Mouse (Mus musculus) kidney, postnatal 0 days (tissue): ENCODE results near the gene Spn. TPM values are rescaled to one million over a fixed set of nuclear protein-coding genes. Genes with fewer than 3 reads are reported as not detected.

ENCODE experiments used
- ATAC-seq: fragments of 200-750 bp; cut with Nextera tagmentation; replicated peaks from 2 replicates; pipeline ENCODE4 v1.8.0; 2017; ENCODE audit warnings: low read depth, moderate number of reproducible peaks, moderate TSS enrichment, moderate library complexity; ENCODE audit not compliant: low FRiP score
- DNase-seq: peaks from one replicate; pipeline ENCODE4 v3.0.0-alpha.2; 2016; ENCODE audit warnings: low spot score
- H3K27ac ChIP-seq: fragments of 300-500 bp; sonication (generic); 2 replicates; pipeline ENCODE4 v1.5.1; 2014; ENCODE audit warnings: mild to moderate bottlenecking
- H3K27me3 ChIP-seq: fragments of 300-500 bp; sonication (generic); 2 replicates; pipeline ENCODE4 v1.6.1; 2014; ENCODE audit warnings: low read length, mixed read lengths; ENCODE audit not compliant: insufficient read depth
- H3K36me3 ChIP-seq: fragments of 300-500 bp; sonication (generic); 2 replicates; pipeline ENCODE4 v1.6.1; 2014; ENCODE audit warnings: low read length, mixed read lengths; ENCODE audit not compliant: insufficient read depth
- H3K4me1 ChIP-seq: fragments of 300-500 bp; sonication (generic); replicated peaks from 2 replicates; pipeline ENCODE4 v1.6.1; 2014; ENCODE audit warnings: antibody characterized with exemption, low read length, mixed read lengths; ENCODE audit not compliant: insufficient read depth
- H3K4me2 ChIP-seq: fragments of 300-500 bp; sonication (generic); 2 replicates; pipeline ENCODE4 v1.6.1; 2014; ENCODE audit warnings: mild to moderate bottlenecking, low read length, moderate library complexity, mixed read lengths
- H3K4me3 ChIP-seq: fragments of 300-500 bp; sonication (generic); replicated peaks from 2 replicates; pipeline ENCODE4 v1.5.1; 2014; ENCODE audit warnings: low read depth, low read length
- H3K9ac ChIP-seq: fragments of 300-500 bp; sonication (generic); 2 replicates; pipeline ENCODE4 v1.6.1; 2014; ENCODE audit warnings: low read depth, low read length
- H3K9me3 ChIP-seq: fragments of 300-500 bp; sonication (generic); replicated peaks from 2 replicates; pipeline ENCODE4 v1.6.1; 2016; ENCODE audit warnings: low read length, inconsistent platforms, mixed read lengths
- CTCF ChIP-seq: IDR thresholded peaks from 2 replicates; pipeline ENCODE4 v1.5.1; 2016; ENCODE audit warnings: antibody characterized with exemption, low read depth, mild to moderate bottlenecking, moderate library complexity
- WGBS: fragments of 180-500 bp; shearing (Covaris S2); extraction: QIAGEN DNeasy Blood & Tissue Kit; methylation state at CpG from one replicate; pipeline ENCODE4 v1.1.7; 2014; 5-methylcytosine and 5-hydroxymethylcytosine counted together
- polyA plus RNA-seq: library from polyadenylated mRNA; unstranded; fragments of >200 nt; fragmentation: Nextera tagmentation; extraction: Ambion mirVana; gene quantifications from 2 replicates; pipeline ENCODE4 v1.2.1, GENCODE M21; 2015

The Spn gene
- polyA plus RNA-seq, 1 experiment from 2014 or later, result 0.33 TPM

DNA sequence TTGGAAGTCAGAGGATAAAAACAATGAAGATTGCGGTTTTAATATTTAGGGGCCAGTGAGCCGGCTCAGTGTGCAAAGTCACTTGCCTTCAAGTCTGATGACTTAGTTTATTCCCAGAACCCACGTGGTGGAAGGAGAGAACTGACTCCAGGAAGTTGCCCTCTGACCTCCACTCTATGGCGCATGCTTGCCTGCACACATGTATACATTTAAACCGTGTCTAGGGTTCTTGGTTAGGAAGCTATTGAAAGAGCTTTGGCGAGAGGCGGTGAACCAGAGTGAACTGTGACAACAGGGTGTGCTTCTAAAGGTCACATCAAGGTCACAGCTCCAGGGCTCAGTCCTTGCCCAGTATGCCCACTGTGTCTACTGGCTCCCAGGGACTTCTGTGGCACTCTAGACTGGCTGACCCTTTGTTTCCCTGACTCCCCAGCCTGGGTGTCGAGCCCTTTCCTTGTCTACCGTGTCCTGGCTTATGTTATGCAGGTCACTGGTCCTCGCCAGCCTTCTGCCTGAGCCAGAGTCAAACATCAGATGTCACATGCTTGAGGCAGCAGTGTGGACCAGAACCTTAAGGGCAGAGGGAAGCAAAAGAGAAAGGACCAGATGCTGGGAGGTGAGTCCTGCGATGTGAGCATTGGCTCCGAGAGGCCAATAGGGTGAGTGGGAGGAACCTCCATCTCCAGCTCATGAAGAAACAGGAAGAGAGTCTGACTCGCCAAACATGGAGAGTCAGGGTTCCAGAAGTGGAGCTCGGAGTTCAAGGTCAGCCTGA, 18.8 kb downstream of the Spn start:
- peak overlapping the region; percentile 55 for H3K27ac ChIP-seq
- WGBS, result 49% methylated on average over 14 of the region's 14 CpGs
- no peaks in the 10 kb centered on the region for H3K36me3 ChIP-seq
- no peak for TF ChIP-seq CTCF
- DNase-seq, result no peak
- no peaks in the 10 kb centered on the region for H3K27me3 ChIP-seq
- H3K4me1 ChIP-seq, result peaks cover 21% of the 10 kb centered on the region
- no peak overlapping the region for H3K4me3 ChIP-seq
- no peak for ATAC-seq
- no peak overlapping the region for H3K9ac ChIP-seq
- no peaks in the 10 kb centered on the region for H3K9me3 ChIP-seq
- no peak overlapping the region for H3K4me2 ChIP-seq

DNA sequence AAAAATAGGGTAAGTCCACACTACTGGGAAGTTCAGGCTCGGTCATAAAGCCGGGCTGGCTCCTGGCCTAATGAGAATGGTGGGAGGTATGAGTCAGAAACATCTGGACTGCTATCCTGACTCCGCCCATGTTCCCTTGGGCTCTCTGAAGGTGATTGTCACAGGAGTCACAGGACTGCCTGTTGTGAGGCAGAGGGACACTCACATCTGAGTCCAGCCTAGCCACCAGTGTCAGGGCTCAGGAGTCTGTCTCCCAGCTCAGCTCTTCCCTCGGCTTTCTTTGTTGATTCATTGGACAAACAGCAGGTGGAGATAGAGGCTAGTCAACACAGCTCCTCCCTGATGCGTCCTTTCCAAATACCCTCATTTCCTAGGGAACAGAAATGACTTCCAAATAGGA, 19.7 kb downstream of the Spn start:
- Histone ChIP-seq H3K27ac (peak overlapping the region; percentile 55; the same call in 1 of the 2 replicates), H3K4me3 (no peak overlapping the region), H3K4me1 (peaks cover 21% of the 10 kb centered on the region), H3K36me3 (no peaks in the 10 kb centered on the region), H3K27me3 (no peaks in the 10 kb centered on the region), H3K4me2 (no peak overlapping the region), H3K9me3 (no peaks in the 10 kb centered on the region), H3K9ac (no peak overlapping the region)
- ATAC-seq (peak; percentile 33), DNase-seq (peak; percentile 71)
- 26% methylated on average over 5 of the region's 5 CpGs for WGBS
- TF ChIP-seq CTCF, result peak; percentile 62

DNA sequence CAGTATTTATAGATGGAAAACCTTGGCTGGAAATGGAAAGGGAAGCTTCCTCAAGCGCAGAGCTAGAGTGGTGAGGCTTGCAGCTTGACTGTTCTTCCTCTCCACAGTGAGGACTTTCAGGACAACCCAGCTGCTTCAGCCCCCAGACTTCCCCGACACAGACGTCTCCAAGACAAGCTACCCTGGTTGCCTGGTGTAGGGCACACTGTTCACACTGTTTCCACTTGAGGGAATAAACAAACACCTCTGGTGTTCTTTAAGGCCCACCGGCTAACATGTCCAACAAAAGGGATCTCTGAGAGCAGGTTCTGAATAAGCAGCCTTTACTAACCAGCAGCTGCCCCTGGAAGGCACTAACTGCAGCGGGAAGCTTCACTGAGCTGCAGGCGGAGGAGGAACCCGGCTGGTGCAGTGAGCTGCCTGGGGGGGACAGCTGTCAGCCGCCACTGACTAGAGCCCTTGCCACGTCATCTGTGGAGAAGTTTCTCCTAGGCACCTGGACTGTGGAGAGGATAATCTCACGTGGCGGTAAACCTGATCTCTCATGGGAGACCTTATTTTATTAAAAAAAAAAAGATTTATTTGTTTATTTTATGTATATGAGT, 21.2 kb downstream of the Spn start:
- 41% methylated on average over 11 of the region's 11 CpGs for WGBS

GRCm38 (mm10) chr7:127114920-127115319, 22.7 kb downstream of the Spn start:
- no peak for DNase-seq
- WGBS, result 74% methylated on average over 11 of the region's 11 CpGs
- H3K4me2 ChIP-seq, result no peak overlapping the region
- ATAC-seq, result no peak
- H3K27ac ChIP-seq, result no peak overlapping the region
- TF ChIP-seq CTCF, result no peak
- H3K36me3 ChIP-seq, result no peaks in the 10 kb centered on the region
- no peak overlapping the region for H3K9ac ChIP-seq
- H3K27me3 ChIP-seq, result no peaks in the 10 kb centered on the region
- peaks cover 19% of the 10 kb centered on the region for H3K4me1 ChIP-seq
- H3K4me3 ChIP-seq, result no peak overlapping the region
- H3K9me3 ChIP-seq, result no peaks in the 10 kb centered on the region

More for the DNA sequence above, 21.2 kb downstream of the Spn start:
- peak; percentile 60 for DNase-seq
- H3K27ac ChIP-seq, result peak overlapping the region; percentile 37; the same call in 1 of the 2 replicates
- no peaks in the 10 kb centered on the region for H3K27me3 ChIP-seq
- ATAC-seq, result no peak
- H3K9me3 ChIP-seq, result no peaks in the 10 kb centered on the region
- H3K4me2 ChIP-seq, result no peak overlapping the region
- no peak overlapping the region for H3K9ac ChIP-seq
- TF ChIP-seq CTCF, result no peak
- peaks cover 19% of the 10 kb centered on the region for H3K4me1 ChIP-seq
- H3K36me3 ChIP-seq, result no peaks in the 10 kb centered on the region
- no peak overlapping the region for H3K4me3 ChIP-seq

DNA sequence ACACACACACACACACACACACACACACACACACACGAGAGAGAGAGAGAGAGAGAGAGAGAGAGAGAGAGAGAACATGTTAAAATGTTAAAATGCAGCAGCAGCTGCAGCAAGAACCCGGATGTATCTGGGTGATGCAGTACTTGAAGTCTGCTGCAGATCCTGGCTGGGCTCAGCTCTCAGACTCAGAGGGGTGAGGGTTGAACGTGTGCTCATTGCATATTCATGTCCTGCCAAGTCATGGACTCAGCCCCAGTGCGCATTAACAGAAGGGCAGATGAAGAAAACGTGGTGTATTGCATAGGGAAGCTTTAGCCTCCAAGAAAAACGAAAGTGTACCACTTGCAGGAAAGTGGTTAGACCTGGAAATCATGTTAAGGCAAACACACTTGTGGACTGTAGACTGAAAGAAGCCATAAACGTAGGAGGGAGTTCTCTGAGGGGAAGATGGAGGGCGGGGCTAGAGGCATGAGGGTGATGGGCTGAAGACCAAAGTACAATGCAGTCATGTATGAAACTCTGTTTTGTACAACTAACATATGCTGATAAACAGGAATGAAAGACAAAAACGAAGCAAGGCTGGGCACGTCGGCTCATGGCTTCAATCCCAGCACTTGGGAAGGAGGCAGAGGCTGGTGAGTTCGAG, 23.9 kb downstream of the Spn start:
- no peak overlapping the region for H3K9ac ChIP-seq
- DNase-seq (peak; percentile 45), ATAC-seq (peak; percentile 19; the same call in 1 of the 2 replicates)
- H3K27me3 ChIP-seq, result no peaks in the 10 kb centered on the region
- H3K36me3 ChIP-seq, result no peaks in the 10 kb centered on the region
- no peaks in the 10 kb centered on the region for H3K9me3 ChIP-seq
- H3K4me2 ChIP-seq, result no peak overlapping the region
- WGBS, result 40% methylated on average over 12 of the region's 12 CpGs
- TF ChIP-seq CTCF, result no peak
- no peak overlapping the region for H3K4me3 ChIP-seq
- H3K4me1 ChIP-seq, result peaks cover 12% of the 10 kb centered on the region; the same call in 1 of the 2 replicates
- H3K27ac ChIP-seq, result peak overlapping the region; percentile 84

DNA sequence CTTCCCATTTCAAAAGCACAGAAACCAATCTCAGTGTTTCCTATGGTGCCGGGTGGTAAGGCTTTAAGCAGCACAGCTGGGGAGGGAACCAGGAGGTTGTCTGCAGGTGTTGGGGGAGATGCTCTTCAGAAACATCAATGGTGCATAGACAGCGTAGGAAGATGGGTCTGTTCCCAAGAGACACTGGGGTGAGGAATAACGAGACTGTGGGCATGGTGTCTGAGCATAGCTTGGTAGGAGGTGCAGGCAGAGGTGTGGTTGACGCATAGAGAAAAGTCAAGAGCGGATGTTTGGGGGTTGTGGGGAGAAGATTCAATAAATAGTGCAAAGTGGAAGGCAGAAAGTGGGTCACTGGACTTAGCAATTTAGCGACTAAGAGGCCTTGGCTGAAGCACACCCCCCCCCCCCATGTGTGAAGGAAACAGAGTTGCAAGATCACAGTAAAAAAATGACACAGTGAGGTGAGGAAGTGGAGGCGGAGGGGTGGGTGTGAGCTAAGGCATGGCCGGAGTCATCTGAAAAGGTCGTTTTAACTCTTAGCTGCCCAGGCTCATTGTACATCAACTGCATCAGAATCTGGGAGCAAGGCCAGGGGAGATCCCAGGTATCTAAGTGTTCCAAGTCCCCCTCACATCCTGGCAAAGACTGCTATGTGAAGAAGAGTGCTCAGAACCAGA, 24.6 kb downstream of the Spn start:
- Histone ChIP-seq H3K27me3 (no peaks in the 10 kb centered on the region), H3K9ac (no peak overlapping the region), H3K9me3 (no peaks in the 10 kb centered on the region), H3K4me3 (no peak overlapping the region), H3K4me1 (0 out of 2 replicates have a peak, but pooled peaks cover 8% of the 10 kb centered on the region), H3K4me2 (no peak overlapping the region), H3K27ac (peak overlapping the region; percentile 84; the same call in 1 of the 2 replicates), H3K36me3 (no peaks in the 10 kb centered on the region)
- no peak for DNase-seq
- WGBS, result 37% methylated on average over 9 of the region's 9 CpGs
- no peak for TF ChIP-seq CTCF
- ATAC-seq, result no peak
